Mouse (Mus musculus) cortical plate, adult 2 months (tissue): ENCODE results near the gene Fam129a.

Experiments used
- CTCF ChIP-seq: fragments of 200-500 bp; IDR thresholded peaks from 2 replicates; pipeline ENCODE4 v1.5.1; 2011; ENCODE audit warnings: mild to moderate bottlenecking, control low read depth, low read length; ENCODE audit not compliant: insufficient read depth; ENCODE audit errors: extremely low read depth
- POLR2A ChIP-seq: fragments of 200-500 bp; IDR thresholded peaks from 2 replicates; pipeline ENCODE4 v1.6.1; 2011; ENCODE audit warnings: mild to moderate bottlenecking, low read length, control low read depth; ENCODE audit not compliant: insufficient read depth; ENCODE audit errors: extremely low read depth

DNA sequence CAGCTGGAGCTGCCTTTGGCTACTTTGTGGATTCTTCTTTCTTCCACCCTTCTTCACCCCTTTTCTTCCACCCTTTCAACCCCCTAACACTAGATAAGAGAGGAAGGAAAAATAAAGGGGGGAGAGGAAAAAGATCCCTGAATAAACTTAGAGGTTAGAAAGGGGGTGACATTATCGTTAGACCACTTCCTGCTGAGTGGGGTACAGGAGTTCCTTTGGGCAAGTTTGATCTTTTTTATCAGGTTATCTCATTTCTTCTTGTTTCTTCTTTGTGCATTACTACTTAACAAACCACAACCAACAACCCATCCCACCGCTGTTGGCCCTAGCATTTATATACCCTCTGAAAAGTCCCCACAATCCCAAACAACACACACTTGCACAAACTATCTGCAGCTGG is 154.6 kb downstream of the Fam129a start:
- TF ChIP-seq CTCF (no peak), POLR2A (no peak)
